Mouse (Mus musculus) cerebellum, adult 18-20 months (tissue): ENCODE measurements around the gene Acsl5.

Source experiments
- DNase-seq, 2 experiments: peaks; one replicate each; pipeline ENCODE4 v3.0.0; 2021

The Acsl5 gene

GRCm38 (mm10) chr19:55241186-55241645, 10.5 kb upstream of the Acsl5 start, which contains the start of gene Gucy2g:
Gene Gucy2g, minus strand, starts transcription at chr19:55241236.
- DNase-seq, result no peak

GRCm38 (mm10) chr19:55244791-55245231, 6.9 kb upstream of the Acsl5 start:
- DNase-seq, result no peak

- no peak for DNase-seq
These were observed 4.2 kb upstream of the Acsl5 start for GRCm38 (mm10) chr19:55247563-55247962.

- no peak for DNase-seq
These were observed 3.7 kb upstream of the Acsl5 start for GRCm38 (mm10) chr19:55247991-55248520.

GRCm38 (mm10) chr19:55250451-55250850, 1.3 kb upstream of the Acsl5 start:
- no peak for DNase-seq

GRCm38 (mm10) chr19:55253239-55253569, 1.5 kb downstream of the Acsl5 start:
- DNase-seq, result no peak

GRCm38 (mm10) chr19:55253570-55254441, 2.1 kb downstream of the Acsl5 start:
- DNase-seq, result peak; percentile 62 to 66

- no peak for DNase-seq
These were observed 2.8 kb downstream of the Acsl5 start for GRCm38 (mm10) chr19:55254513-55255016.

GRCm38 (mm10) chr19:55256156-55256555, 4.4 kb downstream of the Acsl5 start:
- DNase-seq, result no peak

GRCm38 (mm10) chr19:55257656-55258375, 6.1 kb downstream of the Acsl5 start:
- DNase-seq, result no peak

GRCm38 (mm10) chr19:55258514-55258913, 6.8 kb downstream of the Acsl5 start:
- no peak for DNase-seq

GRCm38 (mm10) chr19:55260389-55261184, 8.8 kb downstream of the Acsl5 start:
- no peak for DNase-seq

GRCm38 (mm10) chr19:55265269-55265668, 13.5 kb downstream of the Acsl5 start:
- no peak for DNase-seq

- DNase-seq, result peak in 1 of 2 experiments; percentile 5
These were observed 15.0 kb downstream of the Acsl5 start for GRCm38 (mm10) chr19:55266786-55267185.

- DNase-seq, result no peak
These were observed 16.4 kb downstream of the Acsl5 start for GRCm38 (mm10) chr19:55268150-55268549.

GRCm38 (mm10) chr19:55269051-55269450, 17.3 kb downstream of the Acsl5 start:
- DNase-seq, result no peak

GRCm38 (mm10) chr19:55271448-55271847, 19.7 kb downstream of the Acsl5 start:
- DNase-seq, result no peak

GRCm38 (mm10) chr19:55273340-55273739, 21.6 kb downstream of the Acsl5 start:
- DNase-seq, result no peak

GRCm38 (mm10) chr19:55276100-55276499, 24.4 kb downstream of the Acsl5 start:
- no peak for DNase-seq

GRCm38 (mm10) chr19:55276770-55277169, 25.0 kb downstream of the Acsl5 start:
- no peak for DNase-seq

GRCm38 (mm10) chr19:55284093-55284492, 32.4 kb downstream of the Acsl5 start:
- DNase-seq, result no peak

- DNase-seq, result no peak
These were observed 34.3 kb downstream of the Acsl5 start for GRCm38 (mm10) chr19:55286034-55286433.

GRCm38 (mm10) chr19:55288974-55289373, 37.2 kb downstream of the Acsl5 start:
- no peak for DNase-seq
